Mouse (Mus musculus): ENCODE measurements around the gene Fam131a. TPM values are rescaled to one million over a fixed set of nuclear protein-coding genes. Genes with fewer than 3 reads are reported as not detected.

Fam131a gene
- total and polyA plus RNA-seq, 3 experiments = not detected

GRCm38 (mm10) chr16:20715976-20716840 is 23.2 kb downstream of the Fam131a start (continued):
- TF ChIP-seq RCOR1 (IDR thresholded peaks at IDR 0.05; ENCODE audit: low read depth, low read length) = no peak
- no peak for TF ChIP-seq POLR2AphosphoS5 (IDR thresholded peaks at IDR 0.05; ENCODE audit: borderline replicate concordance, low read depth, low read length)
- TF ChIP-seq ZNF384 (IDR thresholded peaks at IDR 0.05; ENCODE audit: low read depth, low read length) = no peak
- peak; percentile 46 for TF ChIP-seq TCF12 (IDR thresholded peaks at IDR 0.05; ENCODE audit: low read depth, low read length)

GRCm38 (mm10) chr16:20716841-20717180 is 23.8 kb downstream of the Fam131a start:
- Histone ChIP-seq H3K4me3 (ENCODE audit: control insufficient read depth in 1 of 2, insufficient read depth in 1 of 2, low read depth in 2 of 2, low read length in 2 of 2) (peak overlapping the region; percentile 58 to 66), H3K79me2 (ENCODE audit: control insufficient read depth, insufficient read depth, low read length, poor library complexity) (peaks cover 7% of the 10 kb centered on the region), H3K9ac (ENCODE audit: control insufficient read depth, low read depth, low read length, poor library complexity, severe bottlenecking) (peak overlapping the region; percentile 80), H3K36me3 (ENCODE audit: control insufficient read depth in 1 of 2, insufficient read depth in 2 of 2, low read length in 2 of 2) (peaks cover 0 to 9% of the 10 kb centered on the region in 2 experiments; a peak in 3 of 4 replicates), H3K27ac (ENCODE audit: control insufficient read depth, low read depth, low read length) (peak overlapping the region; percentile 73), H3K4me1 (ENCODE audit: control insufficient read depth in 1 of 2, insufficient read depth in 2 of 2, low read length in 2 of 2) (peaks cover 0 to 17% of the 10 kb centered on the region in 2 experiments; a peak in 3 of 4 replicates), H3K27me3 (ENCODE audit: control insufficient read depth in 1 of 2, insufficient read depth in 2 of 2, low read length in 2 of 2) (no peaks in the 10 kb centered on the region), H3K9me3 (replicated peaks; ENCODE audit: insufficient read depth, low read length) (no peaks in the 10 kb centered on the region)
- no peak for DNase-seq (ENCODE audit: low read depth, low spot score)
- TF ChIP-seq RCOR1 (IDR thresholded peaks at IDR 0.05; ENCODE audit: low read depth, low read length) = no peak
- TF ChIP-seq NELFE (IDR thresholded peaks at IDR 0.05; ENCODE audit: low read depth, low read length) = peak; percentile 10; the same call in 1 of the 2 replicates
- no peak for TF ChIP-seq POLR2AphosphoS5 (IDR thresholded peaks at IDR 0.05; ENCODE audit: borderline replicate concordance, low read depth, low read length)

GRCm38 (mm10) chr16:20717181-20717977 is 24.3 kb downstream of the Fam131a start, which contains the start of the genes Polr2h and Clcn2:
Gene Polr2h (plus strand): TSS chr16:20717665.
Gene Clcn2 (minus strand): TSS chr16:20717746.
- Histone ChIP-seq H3K27ac (ENCODE audit: control insufficient read depth, low read depth, low read length) (peak within 1 kb of the TSS; percentile 88), H3K36me3 (ENCODE audit: control insufficient read depth in 1 of 2, insufficient read depth in 2 of 2, low read length in 2 of 2) (peaks cover 0 to 9% of the 10 kb centered on the region in 2 experiments; a peak in 3 of 4 replicates), H3K4me3 (ENCODE audit: control insufficient read depth in 1 of 2, insufficient read depth in 1 of 2, low read depth in 2 of 2, low read length in 2 of 2) (peak within 1 kb of the TSS; percentile 87 to 89), H3K9ac (ENCODE audit: control insufficient read depth, low read depth, low read length, poor library complexity, severe bottlenecking) (peak within 1 kb of the TSS; percentile 89), H3K4me1 (ENCODE audit: control insufficient read depth in 1 of 2, insufficient read depth in 2 of 2, low read length in 2 of 2) (peaks cover 0 to 17% of the 10 kb centered on the region in 2 experiments; a peak in 3 of 4 replicates), H3K79me2 (ENCODE audit: control insufficient read depth, insufficient read depth, low read length, poor library complexity) (peaks cover 7% of the 10 kb centered on the region), H3K27me3 (ENCODE audit: control insufficient read depth in 1 of 2, insufficient read depth in 2 of 2, low read length in 2 of 2) (no peaks in the 10 kb centered on the region), H3K9me3 (replicated peaks; ENCODE audit: insufficient read depth, low read length) (no peaks in the 10 kb centered on the region)
- peak; percentile 99 for DNase-seq (ENCODE audit: low read depth, low spot score)
- TF ChIP-seq RCOR1 (IDR thresholded peaks at IDR 0.05; ENCODE audit: low read depth, low read length) (no peak), POLR2AphosphoS2 (IDR thresholded peaks at IDR 0.05; ENCODE audit: low read length) (peak; percentile 83; the same call in 1 of the 2 replicates), CHD1 (IDR thresholded peaks at IDR 0.05; ENCODE audit: low read depth, low read length) (no peak), CHD2 (IDR thresholded peaks at IDR 0.05; ENCODE audit: low read length) (no peak), GABPA (IDR thresholded peaks at IDR 0.05; ENCODE audit: low read depth, low read length) (no peak), SIN3A (IDR thresholded peaks at IDR 0.05; ENCODE audit: low read length) (peak; percentile 88), NRF1 (IDR thresholded peaks at IDR 0.05; ENCODE audit: insufficient read depth, low read depth, low read length, poor library complexity, severe bottlenecking) (peak; percentile 94), ELF1 (IDR thresholded peaks at IDR 0.05; ENCODE audit: low read depth, low read length) (peak; percentile 85), TBP (IDR thresholded peaks at IDR 0.05; ENCODE audit: low read depth, low read length) (peak; percentile 73), TAL1 (IDR thresholded peaks at IDR 0.05; ENCODE audit: low read length) (no peak), ETS1 (IDR thresholded peaks at IDR 0.05; ENCODE audit: low read depth, low read length) (peak; percentile 38; the same call in 1 of the 2 replicates), MXI1 (IDR thresholded peaks at IDR 0.05; ENCODE audit: low read depth, low read length) (peak; percentile 97), NELFE (IDR thresholded peaks at IDR 0.05; ENCODE audit: low read depth, low read length) (peak; percentile 89), ZKSCAN1 (IDR thresholded peaks at IDR 0.05; ENCODE audit: low read depth, low read length) (no peak), EP300 (IDR thresholded peaks at IDR 0.05; ENCODE audit: low read depth in 1 of 2, low read length in 2 of 2) (no peak), MAX (IDR thresholded peaks at IDR 0.05; ENCODE audit: low read length) (peak; percentile 90), TCF12 (IDR thresholded peaks at IDR 0.05; ENCODE audit: low read depth, low read length) (peak; percentile 27; the same call in 1 of the 2 replicates), USF2 (IDR thresholded peaks at IDR 0.05; ENCODE audit: borderline replicate concordance in 1 of 2, insufficient read depth in 1 of 2, low read depth in 1 of 2, low read length in 2 of 2) (no peak), MAZ (IDR thresholded peaks at IDR 0.05; ENCODE audit: low read depth, low read length) (peak; percentile 27; the same call in 1 of the 2 replicates), E2F4 (IDR thresholded peaks at IDR 0.05; ENCODE audit: borderline replicate concordance, low read depth, low read length) (no peak), MAFK (IDR thresholded peaks at IDR 0.05; ENCODE audit: borderline replicate concordance, low read depth, low read length) (no peak), MYB (IDR thresholded peaks at IDR 0.05; ENCODE audit: low read depth, low read length) (no peak)

Data from MEL (cell line).